Mouse (Mus musculus) myocyte (in vitro differentiated cells): Measurements from ENCODE around the gene Srgap2. TPM values are rescaled to one million over a fixed set of nuclear protein-coding genes. Genes with fewer than 3 reads are reported as not detected.

Source experiments
- H3K27me3 ChIP-seq: one replicate; pipeline ENCODE4 v1.6.1; 2011; ENCODE audit not compliant: control insufficient read depth, insufficient read depth, insufficient read length
- H3K36me3 ChIP-seq: one replicate; pipeline ENCODE4 v1.6.1; 2011; ENCODE audit not compliant: control insufficient read depth, insufficient read depth
- H3K4me2 ChIP-seq: one replicate; pipeline ENCODE4 v1.6.1; 2011; ENCODE audit warnings: low read depth, control low read depth
- H3K4me3 ChIP-seq: one replicate; pipeline ENCODE4 v1.5.1; 2011; ENCODE audit warnings: mild to moderate bottlenecking, control low read depth, moderate library complexity
- H3K79me2 ChIP-seq: one replicate; pipeline ENCODE4 v1.6.1; 2011; ENCODE audit not compliant: control insufficient read depth, insufficient read depth
- H3ac ChIP-seq: one replicate; pipeline ENCODE4 v1.6.1; 2011; ENCODE audit not compliant: control insufficient read depth, insufficient read length
- CEBPB ChIP-seq: IDR thresholded peaks from 2 replicates; pipeline ENCODE4 v1.6.1; 2011; ENCODE audit warnings: mild to moderate bottlenecking, moderate library complexity; ENCODE audit not compliant: poor library complexity, insufficient read depth, severe bottlenecking
- E2F4 ChIP-seq: IDR thresholded peaks from one replicate; pipeline ENCODE4 v1.6.1; 2011; ENCODE audit warnings: mild to moderate bottlenecking, control low read depth, moderate library complexity; ENCODE audit not compliant: insufficient read depth
- MAX ChIP-seq: IDR thresholded peaks from one replicate; pipeline ENCODE4 v1.6.1; 2011; ENCODE audit warnings: low read depth, mild to moderate bottlenecking, control low read depth
- MYOD1 ChIP-seq, 3 experiments: IDR thresholded peaks; one replicate each; pipeline ENCODE4 v1.6.1; 2011; ENCODE audit warnings: control low read depth in 2 of 3, low read depth in 2 of 3, mild to moderate bottlenecking in 2 of 3, moderate library complexity in 1 of 3; ENCODE audit not compliant: insufficient read length in 2 of 3, control insufficient read depth in 1 of 3
- MYOG ChIP-seq, 3 experiments: IDR thresholded peaks; one replicate each; pipeline ENCODE4 v1.6.1; 2011; ENCODE audit warnings: control low read depth in 2 of 3, low read depth in 2 of 3, mild to moderate bottlenecking in 2 of 3; ENCODE audit not compliant: insufficient read length in 2 of 3, control insufficient read depth in 1 of 3, insufficient read depth in 1 of 3
- POLR2A ChIP-seq: IDR thresholded peaks from one replicate; pipeline ENCODE4 v1.6.1; 2011; ENCODE audit warnings: low read depth, mild to moderate bottlenecking, control low read depth, moderate library complexity; ENCODE audit not compliant: insufficient read length
- POLR2AphosphoS2 ChIP-seq: IDR thresholded peaks from one replicate; pipeline ENCODE4 v1.6.1; 2011; ENCODE audit warnings: low read depth, control low read depth; ENCODE audit not compliant: insufficient read length
- REST ChIP-seq: IDR thresholded peaks from one replicate; pipeline ENCODE4 v1.6.1; 2011; ENCODE audit warnings: mild to moderate bottlenecking, control low read depth, moderate library complexity; ENCODE audit not compliant: insufficient read depth, insufficient read length
- SRF ChIP-seq: IDR thresholded peaks from one replicate; pipeline ENCODE4 v1.6.1; 2011; ENCODE audit warnings: low read depth; ENCODE audit not compliant: control insufficient read depth, insufficient read length
- TCF12 ChIP-seq: IDR thresholded peaks from one replicate; pipeline ENCODE4 v1.6.1; 2011; ENCODE audit warnings: mild to moderate bottlenecking, control low read depth; ENCODE audit not compliant: poor library complexity, insufficient read depth, severe bottlenecking
- TCF3 ChIP-seq: IDR thresholded peaks from one replicate; pipeline ENCODE4 v1.6.1; 2011; ENCODE audit warnings: low read depth, control low read depth; ENCODE audit not compliant: insufficient read length
- USF1 ChIP-seq: IDR thresholded peaks from one replicate; pipeline ENCODE4 v1.6.1; 2011; ENCODE audit warnings: low read depth, mild to moderate bottlenecking, control low read depth, moderate library complexity
- polyA plus RNA-seq: library from polyadenylated mRNA; unstranded; fragments of >200 nt; fragmentation: generic; extraction: Trizol; gene quantifications from one replicate; pipeline ENCODE4 v1.2.1, GENCODE M21; 2012; ENCODE audit warnings: missing spikeins

The Srgap2 gene
- polyA plus RNA-seq, 1 experiment: 19.1 TPM

DNA sequence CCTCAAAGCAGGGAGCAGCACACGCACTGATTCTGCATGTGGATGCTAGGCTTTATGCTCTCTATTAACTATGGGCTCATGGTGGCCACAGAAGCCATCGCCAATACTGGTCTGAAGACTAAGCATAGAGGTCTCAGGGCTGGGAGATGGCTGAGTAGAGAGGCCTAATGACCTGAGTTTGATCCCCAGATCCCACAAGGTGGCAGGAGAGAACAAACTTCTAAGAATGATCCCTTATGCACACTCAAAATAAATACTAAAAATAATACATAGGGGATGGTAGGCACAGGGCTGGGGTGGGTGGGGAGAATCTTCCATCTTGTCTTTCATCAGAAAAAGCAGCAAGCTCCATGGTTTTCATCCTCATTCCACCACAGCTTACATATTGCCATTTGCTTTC is 165.1 kb downstream of the Srgap2 start:
- no peak for TF ChIP-seq USF1
- no peak for TF ChIP-seq MYOG (IDR thresholded peaks at IDR 0.05; ENCODE audit: control insufficient read depth in 1 of 3, insufficient read depth in 1 of 3, insufficient read length in 2 of 3, low read depth in 2 of 3)
- TF ChIP-seq MAX: no peak
- TF ChIP-seq MYOD1 (IDR thresholded peaks at IDR 0.05; ENCODE audit: control insufficient read depth in 1 of 3, insufficient read length in 2 of 3, low read depth in 2 of 3): no peak
- TF ChIP-seq E2F4: no peak
- no peak for TF ChIP-seq REST
- TF ChIP-seq TCF12: no peak
- no peak for TF ChIP-seq POLR2AphosphoS2
- no peak for TF ChIP-seq POLR2A
- no peak for TF ChIP-seq SRF
- TF ChIP-seq CEBPB: no peak
- no peak for TF ChIP-seq TCF3
- H3K27me3 ChIP-seq: no peaks in the 10 kb centered on the region
- H3K4me2 ChIP-seq: no peak overlapping the region
- no peak overlapping the region for H3K4me3 ChIP-seq
- H3K79me2 ChIP-seq: no peaks in the 10 kb centered on the region
- peaks cover 2% of the 10 kb centered on the region for H3K36me3 ChIP-seq
- H3ac ChIP-seq: no peak overlapping the region

GRCm38 (mm10) chr1:131360800-131361199 is 166.4 kb downstream of the Srgap2 start:
- peaks cover 13% of the 10 kb centered on the region for H3K36me3 ChIP-seq
- no peaks in the 10 kb centered on the region for H3K27me3 ChIP-seq
- no peak for TF ChIP-seq SRF
- no peak for TF ChIP-seq POLR2AphosphoS2
- H3K4me3 ChIP-seq: no peak overlapping the region
- no peak overlapping the region for H3K4me2 ChIP-seq
- no peak overlapping the region for H3ac ChIP-seq
- H3K79me2 ChIP-seq: no peaks in the 10 kb centered on the region

DNA sequence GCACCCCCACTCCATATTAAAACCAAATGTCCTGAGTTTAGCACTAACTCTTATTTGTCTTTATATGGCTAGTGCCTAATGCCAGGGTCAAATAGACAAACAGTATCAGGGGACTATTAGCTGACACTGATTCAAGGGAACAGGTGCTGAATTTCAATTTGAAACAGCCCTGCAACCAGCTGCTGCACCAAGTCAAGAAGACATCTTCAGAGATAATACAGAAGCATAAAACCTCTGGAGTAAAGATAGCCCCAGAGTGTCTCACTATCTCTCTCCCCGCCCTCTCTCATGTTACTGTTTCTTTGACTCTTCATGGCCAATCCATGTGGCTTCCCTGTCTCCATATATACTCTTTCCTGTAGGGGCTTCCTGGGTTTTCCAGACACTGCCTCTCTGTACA is 167.5 kb downstream of the Srgap2 start:
- Histone ChIP-seq H3K4me3 (no peak overlapping the region), H3ac (no peak overlapping the region), H3K4me2 (peak overlapping the region; percentile 19), H3K27me3 (no peaks in the 10 kb centered on the region), H3K36me3 (peaks cover 25% of the 10 kb centered on the region), H3K79me2 (no peaks in the 10 kb centered on the region)
- TF ChIP-seq MYOD1 (IDR thresholded peaks at IDR 0.05; ENCODE audit: control insufficient read depth in 1 of 3, insufficient read length in 2 of 3, low read depth in 2 of 3): peak; percentile 81 to 90 (median 86)
- TF ChIP-seq POLR2A: no peak

GRCm38 (mm10) chr1:131357213-131357612 is 169.9 kb downstream of the Srgap2 start:
- Histone ChIP-seq H3K36me3 (peaks cover 39% of the 10 kb centered on the region), H3ac (no peak overlapping the region), H3K79me2 (no peaks in the 10 kb centered on the region), H3K27me3 (no peaks in the 10 kb centered on the region), H3K4me3 (no peak overlapping the region), H3K4me2 (no peak overlapping the region)
- TF ChIP-seq MAX (no peak), USF1 (no peak), TCF12 (no peak), TCF3 (no peak), POLR2A (no peak)

DNA sequence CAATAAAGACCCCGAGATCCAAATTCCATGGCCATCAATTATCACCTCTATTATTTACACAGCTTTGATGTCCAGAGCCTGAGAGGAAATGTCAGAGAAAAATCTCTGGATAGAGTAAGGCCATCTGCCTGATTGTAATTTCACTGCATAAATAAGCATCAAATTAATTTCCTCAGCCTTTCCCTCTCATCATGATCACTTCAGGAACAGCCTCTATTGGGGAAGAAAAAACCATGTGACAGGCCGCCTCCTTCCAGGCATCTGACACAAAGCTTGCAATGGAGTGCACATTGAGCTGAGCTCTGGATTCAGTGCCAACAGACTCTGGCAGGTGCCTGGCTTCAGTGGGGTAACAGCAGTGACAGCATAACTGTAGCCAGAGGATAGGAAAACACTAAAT is 175.7 kb downstream of the Srgap2 start:
- H3K4me3 ChIP-seq: no peak overlapping the region
- H3K27me3 ChIP-seq: no peaks in the 10 kb centered on the region
- peaks cover 42% of the 10 kb centered on the region for H3K36me3 ChIP-seq
- no peaks in the 10 kb centered on the region for H3K79me2 ChIP-seq
- no peak overlapping the region for H3ac ChIP-seq
- TF ChIP-seq MAX: no peak
- no peak for TF ChIP-seq MYOD1 (IDR thresholded peaks at IDR 0.05; ENCODE audit: control insufficient read depth in 1 of 3, insufficient read length in 2 of 3, low read depth in 2 of 3)
- TF ChIP-seq MYOG (IDR thresholded peaks at IDR 0.05; ENCODE audit: control insufficient read depth in 1 of 3, insufficient read depth in 1 of 3, insufficient read length in 2 of 3, low read depth in 2 of 3): no peak
- no peak for TF ChIP-seq POLR2A
- no peak for TF ChIP-seq TCF3
- H3K4me2 ChIP-seq: no peak overlapping the region

DNA sequence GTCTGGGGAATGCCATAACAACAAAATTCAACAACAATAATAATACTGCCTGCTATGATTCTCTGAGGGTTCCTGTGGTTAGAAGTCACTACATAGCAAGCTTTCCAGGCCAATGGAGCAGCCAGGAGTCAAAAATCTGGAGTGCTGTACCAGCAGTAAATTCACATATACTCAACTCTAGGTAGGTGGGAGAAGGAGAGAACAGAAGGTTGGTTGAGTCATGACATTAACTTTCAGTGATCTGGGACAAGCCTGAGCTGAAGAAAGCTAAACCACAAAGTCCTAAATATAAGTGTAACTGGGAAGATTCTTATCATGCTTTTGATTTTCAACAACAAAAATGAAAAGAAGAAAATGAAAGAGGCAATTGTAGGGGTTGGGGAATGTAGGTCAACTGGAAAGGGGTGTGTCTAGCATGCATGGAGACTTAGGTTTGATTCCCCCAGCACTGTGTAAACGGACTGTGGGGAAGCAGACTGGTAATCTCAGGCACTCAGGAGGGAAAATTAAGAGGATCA is 177.1 kb downstream of the Srgap2 start:
- H3K4me2 ChIP-seq: no peak overlapping the region
- TF ChIP-seq MAX (no peak), USF1 (no peak), TCF3 (no peak)
- H3K27me3 ChIP-seq: no peaks in the 10 kb centered on the region
- H3K36me3 ChIP-seq: peaks cover 29% of the 10 kb centered on the region
- H3ac ChIP-seq: no peak overlapping the region
- no peaks in the 10 kb centered on the region for H3K79me2 ChIP-seq
- no peak overlapping the region for H3K4me3 ChIP-seq
